Mouse (Mus musculus) thymus, postnatal 36 days (tissue): ENCODE measurements at regions not wholly inside any gene's neighbourhood (a gene's known extent, or its start where the extent isn't known, plus 50 kb on each side); places are given as distances from the start of the nearest gene placed in this dataset.
A peak's percentile ranks its signal among the peaks of the same experiment; 100 is the strongest.

Source experiments
- DNase-seq, 2 experiments: peaks; one replicate each; pipeline ENCODE4 v3.0.0; 2022; ENCODE audit warnings: mixed read lengths in 2 of 2

GRCm38 (mm10) chrX:163669886-163670285 is 91.2 kb downstream of the Rnf138rt1 start:
- peak; percentile 39 to 40 for DNase-seq
